Mouse (Mus musculus): ENCODE data around the gene Ccdc125.

DNA sequence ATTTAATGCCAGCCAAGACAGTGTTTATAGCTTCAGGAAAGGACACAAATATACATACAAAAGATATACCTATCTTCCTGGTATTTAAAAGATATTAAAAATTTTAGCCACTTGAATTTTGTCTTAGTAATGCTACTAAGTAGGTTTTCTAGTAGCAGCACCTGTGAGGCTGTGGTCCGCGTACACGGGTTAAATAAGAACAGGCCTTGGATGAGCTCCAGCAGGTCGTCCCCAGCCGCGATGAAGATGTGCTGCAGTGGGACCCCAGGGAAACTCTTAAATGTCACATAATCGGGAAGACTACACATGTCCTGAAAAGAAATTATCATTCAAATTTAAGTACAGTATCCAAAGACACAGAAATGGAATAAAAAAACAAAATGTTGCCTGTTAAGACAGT lies 36.7 kb downstream of the Ccdc125 start:
- TF ChIP-seq CTCF (IDR thresholded peaks at IDR 0.05; ENCODE audit: low read depth, low read length) (no peak), GATA1 (IDR thresholded peaks at IDR 0.05; ENCODE audit: borderline replicate concordance, low read length) (no peak), TAL1 (conservative IDR thresholded peaks at IDR 0.05; ENCODE audit: low read depth, low read length) (no peak), GATA2 (IDR thresholded peaks at IDR 0.05; ENCODE audit: borderline replicate concordance, low read depth, low read length) (no peak)

Data from G1E (cell line).